Mouse (Mus musculus): ENCODE measurements around the gene Camsap1.

- TF ChIP-seq CTCF (conservative IDR thresholded peaks at IDR 0.05 in 1 of 2, IDR thresholded peaks at IDR 0.05 in 1 of 2; ENCODE audit: low read depth in 2 of 2, low read length in 2 of 2) = peak; percentile 58 to 59
- no peak for TF ChIP-seq MAFK (IDR thresholded peaks at IDR 0.05; ENCODE audit: insufficient replicate concordance, low read length)
- TF ChIP-seq JUND (conservative IDR thresholded peaks at IDR 0.05; ENCODE audit: low read depth, low read length) = no peak
- TF ChIP-seq POLR2A (IDR thresholded peaks at IDR 0.05; ENCODE audit: low read depth, low read length) = no peak
- no peak for TF ChIP-seq BHLHE40 (IDR thresholded peaks at IDR 0.05; ENCODE audit: low read depth, low read length)
- TF ChIP-seq E2F4 (IDR thresholded peaks at IDR 0.05; ENCODE audit: insufficient replicate concordance, low read depth, low read length) = no peak
- no peak for TF ChIP-seq UBTF (IDR thresholded peaks at IDR 0.05; ENCODE audit: low read depth, low read length)
- no peak for TF ChIP-seq MYC (IDR thresholded peaks at IDR 0.05; ENCODE audit: low read depth, low read length)
- no peak for TF ChIP-seq ZNF384 (IDR thresholded peaks at IDR 0.05; ENCODE audit: low read depth, low read length)
- TF ChIP-seq USF1 (IDR thresholded peaks at IDR 0.05; ENCODE audit: low read depth, low read length) = no peak
- TF ChIP-seq MAZ (IDR thresholded peaks at IDR 0.05; ENCODE audit: low read depth, low read length) = no peak
- TF ChIP-seq EP300 (IDR thresholded peaks at IDR 0.05; ENCODE audit: low read length) = no peak
- no peak for TF ChIP-seq ZKSCAN1 (IDR thresholded peaks at IDR 0.05; ENCODE audit: borderline replicate concordance, low read depth, low read length)
- no peak for TF ChIP-seq NELFE (IDR thresholded peaks at IDR 0.05; ENCODE audit: low read depth, low read length)
Observed at GRCm38 (mm10) chr2:25931249-25931859, 51.7 kb downstream of the Camsap1 start.

Measured in CH12.LX (cell line).